Mouse (Mus musculus) stomach, postnatal 0 days (tissue): ENCODE measurements around the gene Gm10491.

Experiments used
- CTCF ChIP-seq: IDR thresholded peaks from 2 replicates; pipeline ENCODE4 v1.5.1; 2016; ENCODE audit warnings: antibody characterized with exemption, low read depth, mild to moderate bottlenecking, moderate library complexity
- EP300 ChIP-seq: optimal IDR thresholded peaks from 2 replicates; pipeline ENCODE3; 2016; ENCODE audit warnings: antibody characterized with exemption

DNA sequence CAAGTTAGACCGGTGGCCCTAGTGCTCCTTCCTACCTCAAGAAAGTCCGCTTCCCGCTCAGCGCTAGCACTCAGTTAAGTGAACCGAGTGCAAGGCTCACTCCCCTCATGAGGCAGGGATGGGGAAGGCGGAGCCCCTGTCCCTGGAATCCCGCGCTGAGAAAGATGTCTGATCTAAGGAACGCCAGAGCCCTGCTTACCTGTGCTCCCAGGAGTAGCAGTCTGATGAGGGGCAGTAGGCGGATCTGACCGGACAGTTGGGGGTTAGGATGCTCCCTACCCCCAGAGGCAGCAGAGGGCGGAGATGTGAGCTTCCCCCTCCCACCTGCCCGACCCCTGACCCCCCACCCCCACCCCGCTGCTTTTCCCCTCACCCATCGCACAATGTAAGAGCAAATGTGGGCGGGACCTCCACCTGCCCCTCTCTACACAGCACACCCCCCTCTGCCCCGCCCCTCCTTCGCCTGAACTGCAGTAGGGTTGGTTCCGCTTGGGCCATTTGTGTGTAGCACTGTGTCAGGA lies 20.7 kb upstream of the Gm10491 start, which contains the start of gene Eras:
- TF ChIP-seq CTCF = no peak
- TF ChIP-seq EP300 = no peak
